In genomic region chr8:57540110-57540838, GRCm38 (mm10) we compare ENCODE assay signal across 8 mouse cellular contexts. TPM values are rescaled to one million over a fixed set of nuclear protein-coding genes. Genes with fewer than 3 reads are reported as not detected.
DNase-seq lines count a peak whose midpoint lies in the region; ATAC-seq lines count a peak whose summit lies in the region.

No protein-coding gene starts in this region.

- H3K4me1 ChIP-seq in heart, embryonic 11.5 days (ENCODE audit: control insufficient read depth, insufficient read depth, low read length): no peaks in the 10 kb centered on the region
- H3K4me1 ChIP-seq in midbrain, embryonic 10.5 days: no peaks in the 10 kb centered on the region

- no peak overlapping the region for H3K9ac ChIP-seq in heart, embryonic 11.5 days (ENCODE audit: low read depth, low read length)

- intact Hi-C loops in heart, postnatal 36 days (cut with DNase I): loop anchor here (1.0 to 2.0 kb wide), 3 partner anchors 33 to 260 kb away; no protein-coding TSS in a partner anchor

- no peaks in the 10 kb centered on the region for H3K36me3 ChIP-seq in heart, embryonic 11.5 days (ENCODE audit: control insufficient read depth, insufficient read depth, low read length)
- H3K36me3 ChIP-seq in midbrain, embryonic 10.5 days: peaks cover 14% of the 10 kb centered on the region

- no peak overlapping the region for H3K27ac ChIP-seq in heart, embryonic 11.5 days (ENCODE audit: low read depth, low read length)
- no peak overlapping the region for H3K27ac ChIP-seq in midbrain, embryonic 10.5 days (replicated peaks)

- DNase-seq in heart, adult 11 months: peak; percentile 87
- peak; percentile 62 to 81 for DNase-seq in adrenal gland, postnatal 36 days
- peak; percentile 68 to 78 for DNase-seq in heart, postnatal 36 days
- DNase-seq in layer of hippocampus, postnatal 14 days (ENCODE audit: low spot score in 2 of 2): peak; percentile 63 to 79
- DNase-seq in midbrain, embryonic 10.5 days (ENCODE audit: low spot score): peak; percentile 58
- peak; percentile 36 to 53 for DNase-seq in right cerebral cortex, postnatal 36 days (ENCODE audit: low spot score in 2 of 2)

- no peak for ATAC-seq in heart, embryonic 11.5 days (replicated peaks; ENCODE audit: insufficient number of reproducible peaks, low FRiP score, low TSS enrichment)
- ATAC-seq in erythroblast, adult 5-6 weeks (replicated peaks; ENCODE audit: low FRiP score, poor library complexity, severe bottlenecking): peak; percentile 52; the same call in 1 of the 2 replicates

- no peak overlapping the region for H3K4me3 ChIP-seq in heart, embryonic 11.5 days (ENCODE audit: low read depth, low read length)
- H3K4me3 ChIP-seq in midbrain, embryonic 10.5 days: no peak overlapping the region

- no peaks in the 10 kb centered on the region for H3K27me3 ChIP-seq in heart, embryonic 11.5 days (ENCODE audit: control insufficient read depth, insufficient read depth, low read length)
- H3K27me3 ChIP-seq in midbrain, embryonic 10.5 days (ENCODE audit: low read depth, poor library complexity, severe bottlenecking): no peaks in the 10 kb centered on the region

- H3K4me2 ChIP-seq in heart, embryonic 11.5 days: no peak overlapping the region

- no peaks in the 10 kb centered on the region for H3K9me3 ChIP-seq in heart, embryonic 11.5 days (replicated peaks; ENCODE audit: control insufficient read depth, low read length)
- H3K9me3 ChIP-seq in midbrain, embryonic 10.5 days (replicated peaks): no peaks in the 10 kb centered on the region

- 42% methylated on average over 12 of the region's 12 CpGs for WGBS in heart, embryonic 11.5 days (ENCODE audit: insufficient replicate concordance)
- 55% methylated on average over 12 of the region's 12 CpGs for WGBS in midbrain, embryonic 10.5 days

RNA-seq across cellular contexts. Expression of gene Hmgb2, which starts 28.6 kb away (rescaled TPM):
- polyA plus RNA-seq in heart, embryonic 11.5 days (2014; fragmentation: Nextera tagmentation; extraction: Ambion mirVana): 288 and 289 TPM in 2 replicates
- total RNA-seq in adrenal gland, postnatal 36 days (2021): 10 to 100 TPM; 15.0 to 24.7 TPM
- 217 and 220 TPM in 2 replicates for total RNA-seq in erythroblast, adult 5-6 weeks (2015; ENCODE audit: low replicate concordance)
- total RNA-seq in erythroblast, adult 5-6 weeks (2017; ENCODE audit: low replicate concordance): 219 and 371 TPM in 2 replicates
- total RNA-seq in heart, postnatal 36 days (2021): 10 to 100 TPM; 13.2 to 22.2 TPM
- total RNA-seq in layer of hippocampus, postnatal 14 days (2021): 10 to 100 TPM; 13.8 to 15.5 TPM
- 599 and 633 TPM in 2 replicates for polyA plus RNA-seq in midbrain, embryonic 10.5 days (2016; fragmentation: Nextera tagmentation; extraction: Ambion mirVana)

RNA-seq across cellular contexts. Expression of gene Sap30, which starts 52.6 kb away (rescaled TPM):
- polyA plus RNA-seq in heart, embryonic 11.5 days (2014; fragmentation: Nextera tagmentation; extraction: Ambion mirVana): 48.6 and 50.4 TPM in 2 replicates
- total RNA-seq in adrenal gland, postnatal 36 days (2021): 10 to 100 TPM; 11.2 to 12.4 TPM
- 13.8 and 19.9 TPM in 2 replicates for total RNA-seq in erythroblast, adult 5-6 weeks (2015; ENCODE audit: low replicate concordance)
- 13.5 and 35.7 TPM in 2 replicates for total RNA-seq in erythroblast, adult 5-6 weeks (2017; ENCODE audit: low replicate concordance)
- 10 to 100 TPM; 13.3 to 17.8 TPM for total RNA-seq in heart, postnatal 36 days (2021)
- total RNA-seq in layer of hippocampus, postnatal 14 days (2021): 10 to 100 TPM in 1 of 2 experiments, 1 to 10 TPM in 1; 9.0 to 13.7 TPM
- 78.9 and 86.9 TPM in 2 replicates for polyA plus RNA-seq in midbrain, embryonic 10.5 days (2016; fragmentation: Nextera tagmentation; extraction: Ambion mirVana)

Comparison
In these comparisons a context has a peak if more than half of its experiments do, and no peak if none do; other contexts are left out.
1. RNA of gene Hmgb2, which starts 28.6 kb away (total RNA-seq): 217 to 371 TPM in erythroblast, adult 5-6 weeks; 15.0 to 24.7 TPM in adrenal gland, postnatal 36 days, 13.2 to 22.2 TPM in heart, postnatal 36 days and 13.8 to 15.5 TPM in layer of hippocampus, postnatal 14 days; every median in the first group is over 4 times any median in the second.
2. Peak in every context shown above with its lines, with median percentiles within 50 percentile points of each other: DNase-seq.